Mouse (Mus musculus): ENCODE measurements around the gene Tlx3. TPM values are rescaled to one million over a fixed set of nuclear protein-coding genes. Genes with fewer than 3 reads are reported as not detected.

Tlx3 gene
- not detected for polyA plus RNA-seq (2017; shearing (Covaris generic))

DNA sequence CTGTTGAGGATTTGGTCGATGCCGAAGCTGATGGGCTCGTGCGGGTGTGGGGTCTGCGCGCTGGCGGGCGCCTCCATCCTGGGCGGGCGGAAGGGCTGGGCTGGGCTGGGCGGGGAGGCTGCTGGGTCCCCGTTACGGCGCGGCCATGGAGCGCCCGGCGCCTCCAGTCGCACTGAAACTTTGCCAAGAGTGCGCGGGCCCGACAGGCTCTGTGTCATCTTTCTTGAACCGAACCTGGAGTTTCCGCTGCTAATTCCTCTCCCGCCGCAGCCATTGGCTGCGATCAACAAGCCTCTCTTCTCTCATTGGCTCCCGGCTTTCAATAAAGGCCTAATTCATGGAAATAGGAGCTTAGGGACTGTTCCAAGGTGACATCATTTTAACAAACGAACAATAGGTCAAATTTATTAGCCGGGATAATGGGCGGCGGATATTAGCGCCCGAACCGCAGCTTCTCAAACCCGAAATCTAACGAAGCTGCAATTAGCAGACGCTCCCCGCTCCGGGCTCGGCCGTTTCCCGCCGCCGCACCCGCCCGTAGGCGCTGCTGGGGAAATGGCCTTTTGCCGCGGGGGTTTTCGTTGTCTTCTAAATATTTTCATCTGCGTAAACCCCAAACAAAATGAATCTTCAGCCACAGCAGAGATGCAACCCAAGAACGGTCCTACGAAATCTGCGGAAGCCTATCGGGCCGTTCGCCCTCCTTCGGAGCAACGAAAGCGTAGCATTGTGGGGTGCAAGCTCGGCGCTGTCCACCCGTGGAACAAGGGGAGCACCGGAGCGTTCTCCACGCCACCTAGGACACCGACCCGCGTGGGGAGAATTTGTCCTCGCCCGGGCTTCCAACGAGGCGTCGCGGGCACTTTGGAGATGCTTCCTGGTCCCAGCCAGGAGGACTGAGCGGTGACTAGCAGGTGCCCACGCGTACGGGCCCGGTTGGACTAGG lies at the start of gene Tlx3:
Tlx3 (minus strand) TSS at position 207 of the 946 bp plus-strand sequence.
- ATAC-seq = no peak

DNA sequence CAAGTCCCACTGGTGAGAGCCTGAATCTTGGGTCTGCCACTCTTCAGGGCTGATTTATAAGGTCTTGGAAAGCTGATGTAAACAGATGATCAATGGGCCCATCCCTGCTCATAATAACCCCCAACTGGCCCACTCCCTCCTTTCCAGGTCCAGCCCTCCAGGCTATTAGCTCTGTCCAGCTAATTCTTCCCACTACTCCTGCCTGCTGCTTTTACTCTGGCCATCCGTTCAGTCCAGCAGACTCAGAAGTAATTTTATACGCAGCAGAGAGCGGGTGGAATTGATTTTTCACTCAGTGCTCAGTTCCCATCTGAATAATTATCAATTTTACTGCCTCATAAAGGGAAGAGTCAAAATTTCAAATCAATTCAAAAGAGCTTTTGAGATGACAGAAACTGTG lies 36.9 kb upstream of the Tlx3 start:
- no peak for ATAC-seq

DNA sequence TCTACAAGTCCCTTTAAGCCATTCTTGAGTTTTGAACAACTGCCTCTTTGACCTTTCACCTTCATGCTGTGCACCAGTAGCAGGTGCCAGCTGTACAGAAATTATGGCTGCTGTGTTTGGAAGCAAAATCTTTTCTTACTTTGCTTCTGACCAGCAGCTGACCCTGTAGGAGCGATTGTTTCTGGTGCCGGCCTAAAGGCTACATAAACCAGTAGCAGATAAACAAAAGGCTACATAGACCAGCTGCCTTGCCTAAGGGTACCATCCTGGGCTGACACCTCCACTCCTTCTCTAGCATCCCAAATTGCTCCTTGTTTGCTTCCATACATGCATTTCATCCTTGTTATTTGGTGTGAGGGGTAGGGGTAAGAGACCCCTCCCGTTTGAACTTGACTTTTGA lies 30.7 kb upstream of the Tlx3 start:
- ATAC-seq = no peak

DNA sequence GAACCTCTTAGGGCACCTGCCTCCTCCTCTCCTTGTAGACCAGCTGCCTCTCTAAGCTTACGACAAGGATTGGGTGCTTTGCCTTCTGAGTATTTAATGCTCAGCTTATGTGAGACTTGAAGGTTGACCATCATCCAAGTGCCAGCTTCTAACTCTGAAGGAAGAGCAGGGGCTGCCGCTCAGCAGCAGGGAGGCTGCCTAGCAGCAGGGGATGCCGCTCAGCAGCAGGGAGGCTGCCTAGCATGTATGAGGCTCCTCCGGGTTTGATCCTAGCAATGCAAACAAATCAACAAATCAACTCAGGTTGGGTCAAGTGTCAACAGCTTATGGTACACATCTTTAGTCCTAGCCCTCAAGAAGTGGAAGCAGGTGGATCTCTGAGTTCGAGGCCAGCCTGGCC lies 28.7 kb upstream of the Tlx3 start:
- ATAC-seq = no peak

DNA sequence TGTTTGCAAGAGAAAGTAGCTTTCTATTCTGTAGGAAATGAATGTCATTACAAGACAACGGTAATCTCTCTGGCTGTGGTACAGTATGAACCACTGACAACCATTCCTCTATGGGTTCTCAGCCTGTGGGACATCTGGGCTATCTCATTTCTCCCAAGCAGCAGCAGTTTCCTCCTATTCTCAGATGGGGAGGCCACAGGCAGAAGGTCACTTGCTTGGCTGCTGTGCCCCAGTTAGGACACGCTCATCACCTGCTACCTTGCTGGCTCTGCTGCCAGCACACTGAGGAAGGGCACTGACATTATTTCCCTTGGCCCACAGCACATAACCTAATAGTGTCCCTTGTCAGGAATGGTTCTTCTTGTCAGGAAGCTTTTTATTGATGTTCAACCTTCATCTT lies 24.8 kb upstream of the Tlx3 start:
- no peak for ATAC-seq

DNA sequence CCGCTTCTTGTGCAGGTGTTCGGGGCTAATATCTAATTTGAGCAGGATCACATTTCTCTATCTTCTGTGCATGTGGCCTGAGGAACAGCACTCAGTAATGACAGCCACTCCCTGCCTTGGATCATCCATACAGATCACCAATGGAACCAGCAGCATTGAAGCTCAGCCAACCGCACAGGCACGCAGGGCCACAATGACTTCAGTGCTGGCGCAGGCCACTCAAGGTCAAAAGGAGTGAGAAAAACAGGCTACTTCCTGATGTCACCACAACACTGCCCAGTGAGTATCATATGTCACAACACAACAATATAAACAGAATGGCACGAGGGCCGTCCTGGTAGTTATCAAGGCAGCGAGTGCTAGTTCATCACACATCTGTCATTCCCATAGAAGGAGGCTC lies 23.1 kb upstream of the Tlx3 start:
- no peak for ATAC-seq

DNA sequence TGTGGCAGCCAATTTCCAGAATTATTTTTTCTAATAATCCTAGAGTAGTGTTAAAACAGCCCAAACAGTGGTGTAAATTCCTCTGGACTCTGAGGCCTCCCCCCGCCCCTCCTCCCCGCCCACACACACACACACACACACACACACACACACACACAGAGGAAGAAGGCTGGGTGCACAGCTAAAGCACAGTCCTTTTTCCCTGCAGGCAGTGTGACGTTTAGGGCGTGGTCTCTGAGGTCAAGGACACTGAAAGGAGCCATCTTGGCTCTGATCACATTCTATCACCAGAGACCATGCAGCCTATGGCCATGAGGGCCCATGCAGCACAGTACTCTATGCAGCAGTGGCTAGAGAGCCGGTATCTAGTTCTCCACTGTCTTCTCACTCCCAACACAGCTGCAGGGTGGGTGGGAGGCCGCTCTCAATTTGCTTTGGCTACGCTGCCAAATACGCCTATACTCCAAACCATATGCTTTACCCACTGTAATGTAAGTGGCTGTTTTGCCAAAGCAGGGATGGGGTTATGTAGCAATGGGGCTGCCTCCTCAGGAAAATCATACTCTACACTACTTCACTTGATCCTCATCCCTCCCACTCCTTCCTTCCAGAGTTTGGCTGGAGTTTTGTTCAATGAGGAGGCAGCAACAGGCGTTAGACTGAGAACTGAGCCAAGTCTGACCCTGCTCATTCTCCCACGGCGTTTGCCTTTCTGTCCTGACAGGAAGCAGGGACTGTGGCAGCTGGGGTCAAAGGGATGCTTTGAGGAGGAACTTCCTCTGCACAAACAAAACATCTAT lies 18.4 kb upstream of the Tlx3 start:
- ATAC-seq = no peak

DNA sequence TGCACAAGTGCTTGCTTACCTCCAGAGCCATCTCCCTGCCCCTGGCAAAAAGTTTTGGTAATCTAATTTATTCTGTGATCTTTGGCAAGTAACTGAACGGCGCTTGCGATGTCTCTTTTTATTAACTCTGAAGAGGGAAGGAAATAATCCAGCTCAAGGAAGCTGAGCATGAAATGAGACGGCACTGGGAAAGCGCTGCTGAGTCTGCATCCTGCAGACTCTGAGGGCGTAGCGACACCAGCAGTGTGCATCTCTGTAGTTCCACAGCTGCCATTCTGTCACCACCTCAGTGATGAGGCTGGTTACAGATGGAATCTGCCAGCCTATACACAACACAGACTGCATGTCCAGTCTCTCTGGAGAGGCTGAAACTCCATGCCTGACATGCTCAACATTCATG lies 17.4 kb upstream of the Tlx3 start:
- no peak for ATAC-seq

DNA sequence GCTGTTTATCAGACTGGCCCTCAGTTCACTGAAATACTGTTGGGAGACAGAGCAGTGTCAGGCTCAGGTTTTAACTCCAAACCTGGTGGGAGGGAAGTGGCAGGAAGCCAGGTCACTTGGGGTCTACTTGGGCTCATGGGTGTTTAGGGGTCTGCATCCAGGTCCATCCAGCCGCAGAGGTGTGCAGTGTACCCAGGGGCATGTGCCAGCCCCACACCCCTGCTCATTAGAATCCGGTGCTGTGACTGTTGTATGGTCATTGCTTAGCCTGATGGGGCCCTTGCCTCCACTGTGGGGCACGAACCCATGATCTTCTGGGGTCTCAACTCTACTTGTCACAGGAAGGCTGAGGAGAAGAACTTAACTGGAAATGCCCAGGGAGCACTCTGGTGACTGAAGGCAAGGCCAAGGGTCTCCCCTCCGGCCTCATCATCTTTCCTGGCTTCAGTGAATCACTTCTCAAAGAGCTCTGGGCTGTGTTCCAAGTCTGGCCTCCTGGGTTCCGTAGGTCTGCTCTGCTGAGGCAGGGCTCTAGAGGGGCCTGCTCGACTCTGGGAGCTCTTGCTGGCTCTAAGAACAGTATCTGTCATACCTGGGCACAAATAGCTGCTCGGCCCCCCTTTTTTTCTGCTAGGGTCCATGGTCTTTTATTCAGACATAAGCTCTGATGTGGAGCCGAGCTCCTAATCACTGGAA lies 14.1 kb upstream of the Tlx3 start:
- ATAC-seq = no peak

DNA sequence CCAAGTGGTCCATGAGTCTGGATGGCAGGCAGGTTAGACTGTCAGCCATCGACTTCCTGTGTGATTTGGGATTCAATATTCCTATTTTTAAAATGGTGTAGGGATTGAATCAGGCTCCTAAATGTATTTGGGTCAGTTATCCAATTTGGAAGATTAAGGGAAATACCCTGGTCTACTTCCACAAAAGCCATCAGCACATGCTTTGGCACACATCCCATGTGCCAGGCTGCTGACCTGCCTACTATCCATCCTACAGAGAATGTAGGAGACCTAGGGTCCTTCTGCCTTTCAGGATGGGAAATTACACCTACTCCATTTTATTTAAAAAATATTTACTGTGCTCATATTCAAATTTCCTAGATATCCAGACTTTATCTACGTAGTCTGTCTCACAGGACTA lies 4.0 kb upstream of the Tlx3 start:
- no peak for ATAC-seq

DNA sequence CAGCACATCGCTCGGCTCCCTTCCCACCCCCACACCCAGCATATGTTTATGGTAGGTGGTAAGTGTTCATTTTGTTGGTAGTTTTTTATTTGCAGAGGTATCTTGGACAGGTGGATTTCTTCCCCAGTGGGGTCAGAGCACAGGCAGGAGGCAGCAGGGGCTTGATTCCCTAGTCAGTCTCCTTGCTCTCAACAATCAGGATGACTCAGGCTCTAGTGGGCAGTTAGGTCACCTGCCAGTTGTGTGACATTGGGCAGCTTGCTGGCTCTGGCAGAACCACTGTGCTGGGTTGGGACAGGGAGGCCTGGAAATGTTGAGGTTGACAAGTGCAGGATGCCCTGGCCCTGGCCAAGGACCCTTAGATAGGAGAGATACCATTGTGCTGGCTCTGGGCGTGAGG lies 1.6 kb upstream of the Tlx3 start:
- ATAC-seq = no peak

DNA sequence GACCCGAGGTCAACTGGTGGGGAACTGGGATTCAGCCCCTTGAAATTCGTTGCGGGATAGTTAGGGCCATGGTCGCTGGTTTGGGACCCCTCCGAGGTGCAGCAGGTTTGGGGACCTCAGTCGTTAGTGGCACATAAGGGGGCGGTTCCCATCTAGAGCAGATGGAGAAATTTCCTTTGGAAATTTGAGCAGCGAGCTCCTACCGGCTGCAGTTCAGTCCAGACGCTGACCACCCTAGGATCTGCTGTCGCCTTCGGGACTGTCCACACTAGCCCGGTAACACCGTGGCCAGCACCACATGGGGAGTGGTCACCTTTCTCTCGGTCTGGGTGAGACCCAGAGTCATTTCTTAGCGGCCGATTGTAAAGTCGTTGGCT lies 928 bp upstream of the Tlx3 start:
- ATAC-seq = no peak

DNA sequence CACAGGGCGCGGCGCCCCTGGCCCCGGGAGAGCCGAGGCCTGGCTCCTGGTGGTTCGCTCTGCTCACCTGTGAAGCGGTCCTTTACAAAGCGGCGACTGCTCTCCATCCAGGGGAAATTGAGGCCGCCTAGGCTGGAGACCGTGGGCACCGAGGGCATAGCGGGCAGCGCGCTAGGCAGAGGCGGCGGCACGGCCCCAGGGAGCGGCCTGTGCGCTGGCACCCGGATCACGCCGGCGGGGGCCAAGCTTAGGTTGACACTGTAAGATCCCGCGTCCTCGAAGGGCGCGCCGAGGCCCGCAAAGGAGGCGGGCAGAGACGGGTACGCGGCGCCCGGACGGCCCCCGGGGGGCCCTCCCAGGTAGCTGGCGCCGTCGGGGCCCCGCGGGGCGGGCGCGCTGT lies 417 bp downstream of the Tlx3 start:
- no peak for ATAC-seq

DNA sequence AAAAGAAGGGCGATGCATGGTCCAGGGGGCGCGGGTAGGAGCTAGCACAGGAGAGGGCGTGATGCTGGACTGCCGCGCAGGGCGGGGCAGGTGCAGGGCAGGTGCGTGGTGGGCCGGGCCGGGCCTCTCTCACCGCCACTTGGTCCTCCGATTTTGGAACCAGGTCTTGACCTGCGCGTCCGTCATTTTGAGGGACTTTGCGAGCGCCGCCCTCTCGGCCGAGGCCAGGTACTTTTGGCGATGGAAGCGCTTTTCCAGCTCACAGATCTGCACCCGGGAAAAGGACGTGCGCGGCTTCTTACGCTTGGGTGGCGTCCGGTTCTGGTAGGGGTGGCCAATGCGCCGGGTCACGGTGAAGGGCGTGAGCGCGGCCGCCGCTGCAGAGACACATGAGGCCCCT lies 1.1 kb downstream of the Tlx3 start:
- no peak for ATAC-seq

DNA sequence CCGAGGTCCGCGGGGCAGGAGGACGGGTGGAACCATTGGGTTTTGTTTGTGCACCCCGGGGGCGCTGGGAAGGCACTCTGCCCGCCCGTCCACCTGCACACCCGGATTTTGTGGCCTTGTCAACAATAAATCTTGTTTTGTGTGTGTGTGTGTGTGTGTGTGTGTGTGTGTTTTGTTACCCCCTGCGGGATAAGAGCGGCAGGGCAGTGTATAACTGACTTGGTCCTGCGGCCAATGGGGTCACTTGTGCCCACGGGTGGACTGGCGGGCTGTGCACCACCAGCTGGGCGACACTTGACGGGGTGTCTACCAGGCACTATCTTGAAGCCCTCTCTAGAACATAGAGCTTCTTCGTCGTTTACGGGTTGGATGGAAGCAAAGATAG lies 1.8 kb downstream of the Tlx3 start:
- no peak for ATAC-seq

DNA sequence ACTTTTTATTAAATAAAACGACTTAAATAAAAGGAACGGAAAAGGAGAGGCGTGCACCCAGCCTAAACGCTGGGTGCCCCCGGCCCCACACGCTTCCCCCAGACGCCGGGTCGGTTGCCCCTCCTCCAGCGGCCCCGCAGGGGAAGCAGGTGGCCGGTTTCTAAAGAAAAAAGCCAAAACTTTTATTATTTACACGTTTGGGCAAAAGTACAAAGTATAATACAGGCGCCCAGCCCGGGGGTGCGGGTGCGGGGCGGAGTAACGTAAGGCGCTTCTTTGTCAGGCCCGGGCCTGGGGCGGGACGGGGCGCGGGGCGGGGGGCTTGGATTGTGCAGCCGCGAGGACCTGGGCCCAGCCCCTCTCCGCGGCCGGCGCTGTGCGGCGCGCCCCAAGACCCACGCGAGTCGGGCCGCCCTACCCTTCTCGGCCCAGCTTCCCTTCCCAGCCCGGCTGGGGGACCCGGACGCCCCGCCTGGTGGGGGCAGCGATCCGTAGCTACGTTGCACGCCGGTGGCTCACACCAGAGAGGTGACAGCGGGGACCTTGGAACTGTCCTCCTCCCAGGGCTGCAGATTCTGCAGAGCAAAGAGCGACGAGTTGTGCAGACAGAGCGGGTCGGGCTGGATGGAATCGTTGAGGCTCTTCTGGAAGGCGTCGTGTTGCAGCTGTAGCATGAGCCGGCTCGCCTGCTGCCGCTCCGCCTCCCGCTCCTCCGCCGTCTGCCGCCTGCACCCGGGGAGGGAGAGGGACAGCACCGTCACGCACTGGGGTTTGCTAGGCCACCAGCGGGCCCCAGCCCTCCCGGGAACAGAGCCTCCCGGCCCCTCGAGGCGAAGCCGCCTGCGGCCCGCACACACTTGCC lies 2.4 kb downstream of the Tlx3 start:
- no peak for ATAC-seq

DNA sequence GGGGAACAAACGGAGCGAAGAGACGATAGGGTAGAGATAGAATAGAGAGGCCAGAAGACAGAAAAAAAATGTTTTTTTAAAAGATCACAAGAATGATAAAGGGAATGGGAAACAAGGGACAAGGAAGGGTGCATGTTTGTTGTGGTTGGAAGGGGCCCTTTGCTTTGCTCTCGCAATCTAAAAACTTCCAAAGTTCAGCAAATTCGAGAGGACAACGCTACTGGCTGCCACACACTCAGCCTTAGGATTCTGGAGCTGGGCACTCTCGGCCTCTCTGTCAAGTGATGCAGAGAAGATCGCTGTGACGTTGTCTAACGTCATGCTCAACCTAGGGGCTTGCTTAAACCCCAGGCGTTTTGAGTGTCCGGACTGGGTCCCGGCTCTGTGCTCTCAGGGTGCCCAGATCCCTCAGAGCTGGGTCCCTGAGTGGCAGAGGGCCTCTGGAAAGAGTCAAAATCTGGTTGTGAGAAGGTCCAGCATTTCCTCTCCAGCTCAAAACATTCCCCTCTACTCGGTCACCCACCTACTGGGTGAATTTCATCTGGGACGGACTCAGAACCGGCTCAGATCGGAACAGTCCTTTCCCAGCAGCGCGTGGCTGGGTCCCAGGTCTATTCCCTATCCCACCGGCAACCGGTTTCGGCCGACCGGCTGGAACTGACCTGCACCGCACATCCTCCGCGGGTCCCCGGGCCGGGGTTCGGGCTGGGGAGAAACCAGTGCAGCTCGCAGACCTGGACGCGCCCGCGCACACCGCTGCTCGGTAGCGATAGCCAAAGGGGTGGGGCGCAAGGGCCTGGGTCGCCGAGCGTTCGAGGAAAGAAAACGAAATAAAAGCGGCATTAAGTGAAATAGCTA lies 3.3 kb downstream of the Tlx3 start:
- no peak for ATAC-seq

DNA sequence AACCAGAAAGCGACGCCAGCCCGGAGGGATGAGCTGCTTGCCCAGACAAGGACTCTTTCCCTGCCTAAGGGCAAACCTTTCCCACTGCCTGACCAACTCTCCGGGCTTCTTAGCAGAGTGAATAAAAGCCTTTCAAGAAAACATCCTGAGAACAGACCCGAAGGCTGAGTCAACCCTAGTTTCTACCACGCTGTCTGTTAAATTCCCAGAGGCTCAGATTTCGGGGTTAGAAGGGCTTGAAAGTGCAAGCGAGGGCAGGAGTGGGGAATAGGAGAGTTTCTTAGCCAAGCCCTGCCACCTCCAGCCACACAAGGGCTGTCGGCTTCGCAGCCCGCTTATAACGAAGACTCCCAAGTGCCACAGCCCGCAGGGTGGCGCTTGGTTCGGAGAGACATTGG lies 4.3 kb downstream of the Tlx3 start:
- ATAC-seq = no peak

DNA sequence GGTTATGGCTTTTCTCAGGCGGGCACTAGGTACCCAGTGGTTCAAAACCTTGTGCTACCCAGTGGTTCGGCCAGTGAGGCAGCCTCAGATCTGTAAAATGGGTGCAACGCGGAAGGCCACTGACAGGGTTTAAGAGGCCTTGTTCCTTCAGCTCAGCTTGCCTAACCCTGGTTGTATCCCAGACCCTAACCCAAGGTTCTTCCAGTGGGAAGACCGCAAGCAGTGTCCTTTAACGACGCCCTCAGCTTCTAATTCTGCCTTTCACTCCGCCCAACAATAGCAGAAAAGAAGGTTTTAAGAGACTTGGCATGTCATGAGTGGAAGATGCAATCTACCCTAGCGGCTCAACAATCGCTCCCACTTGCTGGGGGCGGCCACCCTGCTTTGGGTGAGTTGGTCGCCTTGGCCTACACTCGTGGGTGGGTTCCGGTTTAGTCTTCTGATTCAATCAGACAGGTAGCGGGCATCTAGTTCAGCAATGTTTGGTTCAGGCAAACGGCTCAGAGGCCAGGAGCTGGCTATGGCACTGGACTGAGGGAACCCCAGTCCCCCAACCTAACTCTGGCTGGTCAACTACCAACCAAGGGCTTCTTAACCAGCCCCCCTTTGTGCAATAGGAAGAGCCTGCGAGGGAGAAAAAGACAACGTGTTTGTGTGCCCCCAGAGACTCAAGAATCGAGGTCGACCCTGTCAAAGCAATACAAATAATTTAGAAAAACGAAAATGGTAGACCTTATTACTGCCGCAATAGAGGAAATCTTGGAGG lies 4.9 kb downstream of the Tlx3 start:
- no peak for ATAC-seq

DNA sequence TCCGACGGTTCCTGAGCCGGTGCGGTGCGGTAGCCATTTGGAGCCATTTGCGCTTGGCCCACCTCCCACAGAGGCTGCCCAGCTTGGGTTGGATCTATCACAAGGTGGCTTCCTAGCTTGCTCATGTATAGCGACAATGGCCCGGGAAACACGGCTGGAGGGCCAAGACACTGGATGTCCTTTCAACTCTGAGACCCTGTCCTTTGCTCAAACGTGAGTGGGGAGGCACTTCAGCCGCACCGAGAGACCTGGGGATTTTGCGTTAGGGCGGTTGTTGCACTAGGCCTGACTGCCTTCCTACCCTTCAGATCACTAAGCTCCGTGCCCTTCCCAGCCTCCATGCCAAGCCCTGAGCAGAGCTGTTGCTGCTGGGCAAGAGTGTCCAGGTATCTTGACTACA lies 5.7 kb downstream of the Tlx3 start:
- ATAC-seq = no peak

DNA sequence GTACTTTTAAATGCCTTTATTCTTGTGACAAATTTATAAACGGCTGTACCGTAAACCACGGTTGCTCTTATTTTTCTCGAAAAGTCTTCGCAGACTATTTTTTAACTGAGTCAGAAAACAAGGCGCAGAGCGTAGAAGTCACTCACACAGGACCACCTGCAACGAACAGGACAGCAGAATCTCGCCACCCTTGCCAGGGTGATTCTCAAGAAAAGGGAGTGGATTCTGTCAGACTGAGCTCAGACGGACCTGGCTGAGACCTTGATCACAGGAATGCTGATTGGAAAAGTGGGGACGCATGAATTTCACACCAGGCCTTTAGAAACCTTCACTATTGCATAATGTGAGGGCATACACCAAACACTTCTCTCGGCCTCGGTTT lies 6.3 kb downstream of the Tlx3 start:
- ATAC-seq = no peak

Data from inflammation-experienced regulatory T-cells, adult 6 months (primary cell).